Mouse (Mus musculus) embryonic facial prominence, embryonic 10.5 days (tissue): ENCODE data around the gene Ttll9. TPM values are rescaled to one million over a fixed set of nuclear protein-coding genes. Genes with fewer than 3 reads are reported as not detected.

Experiments used
- DNase-seq: peaks from one replicate; pipeline ENCODE4 v3.0.0-alpha.2; 2017; ENCODE audit warnings: low spot score
- H3K27ac ChIP-seq: fragments of 300-500 bp; sonication (generic); replicated peaks from 2 replicates; pipeline ENCODE4 v1.5.1; 2016; ENCODE audit warnings: mild to moderate bottlenecking
- H3K27me3 ChIP-seq: fragments of 300-500 bp; sonication (generic); replicated peaks from 2 replicates; pipeline ENCODE4 v1.6.1; 2016; ENCODE audit warnings: low read depth, mild to moderate bottlenecking; ENCODE audit not compliant: poor library complexity, severe bottlenecking
- H3K36me3 ChIP-seq: fragments of 300-500 bp; sonication (generic); replicated peaks from 2 replicates; pipeline ENCODE4 v1.6.1; 2016; ENCODE audit warnings: mild to moderate bottlenecking, moderate library complexity
- H3K4me1 ChIP-seq: fragments of 300-500 bp; sonication (generic); 2 replicates; pipeline ENCODE4 v1.6.1; 2016
- H3K4me3 ChIP-seq: fragments of 300-500 bp; sonication (generic); 2 replicates; pipeline ENCODE4 v1.5.1; 2016; ENCODE audit warnings: mild to moderate bottlenecking, moderate library complexity
- H3K9me3 ChIP-seq: fragments of 300-500 bp; sonication (generic); 2 replicates; pipeline ENCODE4 v1.6.1; 2016; ENCODE audit warnings: mild to moderate bottlenecking
- WGBS: fragments of 180-500 bp; shearing (Covaris S2); methylation state at CpG from one replicate; pipeline ENCODE4 v1.1.7; 2016; 5-methylcytosine and 5-hydroxymethylcytosine counted together
- polyA plus RNA-seq: library from polyadenylated mRNA; unstranded; fragments of >200 nt; fragmentation: Nextera tagmentation; extraction: Ambion mirVana; gene quantifications from 2 replicates; pipeline ENCODE4 v1.2.1, GENCODE M21; 2016

The Ttll9 gene
- polyA plus RNA-seq, 1 experiment from 2014 or later: 1.3 TPM

DNA sequence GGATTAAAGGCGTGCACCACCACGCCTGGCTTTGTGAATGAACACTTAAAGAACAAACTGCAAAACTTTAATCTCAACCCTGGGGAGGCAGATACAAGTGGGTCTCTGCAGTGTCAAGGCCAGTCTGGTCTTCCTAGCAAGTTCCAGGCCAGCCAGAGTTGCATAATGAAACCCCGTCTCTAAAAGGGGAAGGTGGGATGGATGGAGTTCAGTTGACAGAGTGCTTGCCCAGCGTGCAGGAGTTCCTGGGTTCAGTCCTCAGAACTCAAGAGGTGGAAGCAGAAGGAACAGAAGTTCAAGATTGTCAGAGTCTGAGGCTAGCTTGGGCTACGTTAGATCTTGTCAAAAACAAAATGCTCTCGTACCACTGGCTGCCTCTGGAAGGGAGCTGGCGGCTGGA lies 63.8 kb downstream of the Ttll9 start:
- WGBS: 85% methylated on average over 7 of the region's 7 CpGs
- Histone ChIP-seq H3K27ac (no peak overlapping the region), H3K9me3 (no peaks in the 10 kb centered on the region), H3K36me3 (no peaks in the 10 kb centered on the region), H3K4me3 (no peak overlapping the region), H3K27me3 (peaks cover 38% of the 10 kb centered on the region), H3K4me1 (peaks cover 2% of the 10 kb centered on the region; the same call in 1 of the 2 replicates)
- no peak for DNase-seq

DNA sequence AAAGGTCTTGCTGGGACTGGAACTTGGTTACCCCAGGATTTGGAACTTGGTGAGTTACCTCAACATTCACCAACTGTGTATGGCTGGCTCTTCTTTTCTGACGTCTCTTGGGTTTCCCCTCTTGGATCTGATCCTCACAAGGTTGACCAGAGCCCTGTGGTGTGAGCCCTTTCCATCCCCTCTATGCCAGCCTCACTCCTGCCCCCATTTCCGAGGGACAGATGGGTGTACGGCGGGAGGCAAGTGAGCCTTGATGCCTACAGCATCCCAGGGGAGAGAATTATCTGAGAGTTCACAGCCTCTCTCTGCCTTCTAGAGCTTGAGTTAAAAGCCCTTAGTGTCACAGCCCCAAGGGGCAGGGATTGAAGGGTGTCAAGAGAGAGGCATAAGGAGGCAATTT lies 65.2 kb downstream of the Ttll9 start:
- H3K4me1 ChIP-seq: peaks cover 16% of the 10 kb centered on the region
- H3K4me3 ChIP-seq: no peak overlapping the region
- no peak overlapping the region for H3K27ac ChIP-seq
- no peaks in the 10 kb centered on the region for H3K36me3 ChIP-seq
- WGBS: 68% methylated on average over 4 of the region's 4 CpGs
- no peaks in the 10 kb centered on the region for H3K9me3 ChIP-seq
- DNase-seq: no peak
- peaks cover 52% of the 10 kb centered on the region for H3K27me3 ChIP-seq

GRCm38 (mm10) chr2:153030422-153030821 lies 68.1 kb downstream of the Ttll9 start:
- no peak overlapping the region for H3K4me3 ChIP-seq
- no peak overlapping the region for H3K27ac ChIP-seq
- H3K27me3 ChIP-seq: peaks cover 70% of the 10 kb centered on the region

GRCm38 (mm10) chr2:153031126-153032082 lies 69.1 kb downstream of the Ttll9 start, which contains the start of gene Xkr7:
Gene Xkr7 (plus strand): TSS chr2:153031852.
- Histone ChIP-seq H3K36me3 (no peaks in the 10 kb centered on the region), H3K4me1 (peaks cover 18% of the 10 kb centered on the region), H3K4me3 (peak within 1 kb of the TSS; percentile 64), H3K27ac (peak within 1 kb of the TSS; percentile 30), H3K27me3 (peaks cover 77% of the 10 kb centered on the region), H3K9me3 (no peaks in the 10 kb centered on the region)
- DNase-seq: no peak
- whole genome bisulfite sequencing: 1% methylated on average over 53 of the region's 54 CpGs

More at GRCm38 (mm10) chr2:153030422-153030821, 68.1 kb downstream of the Ttll9 start:
- peaks cover 18% of the 10 kb centered on the region for H3K4me1 ChIP-seq
- no peaks in the 10 kb centered on the region for H3K9me3 ChIP-seq
- no peak for DNase-seq
- H3K36me3 ChIP-seq: no peaks in the 10 kb centered on the region
- WGBS: 31% methylated on average over 4 of the region's 4 CpGs

DNA sequence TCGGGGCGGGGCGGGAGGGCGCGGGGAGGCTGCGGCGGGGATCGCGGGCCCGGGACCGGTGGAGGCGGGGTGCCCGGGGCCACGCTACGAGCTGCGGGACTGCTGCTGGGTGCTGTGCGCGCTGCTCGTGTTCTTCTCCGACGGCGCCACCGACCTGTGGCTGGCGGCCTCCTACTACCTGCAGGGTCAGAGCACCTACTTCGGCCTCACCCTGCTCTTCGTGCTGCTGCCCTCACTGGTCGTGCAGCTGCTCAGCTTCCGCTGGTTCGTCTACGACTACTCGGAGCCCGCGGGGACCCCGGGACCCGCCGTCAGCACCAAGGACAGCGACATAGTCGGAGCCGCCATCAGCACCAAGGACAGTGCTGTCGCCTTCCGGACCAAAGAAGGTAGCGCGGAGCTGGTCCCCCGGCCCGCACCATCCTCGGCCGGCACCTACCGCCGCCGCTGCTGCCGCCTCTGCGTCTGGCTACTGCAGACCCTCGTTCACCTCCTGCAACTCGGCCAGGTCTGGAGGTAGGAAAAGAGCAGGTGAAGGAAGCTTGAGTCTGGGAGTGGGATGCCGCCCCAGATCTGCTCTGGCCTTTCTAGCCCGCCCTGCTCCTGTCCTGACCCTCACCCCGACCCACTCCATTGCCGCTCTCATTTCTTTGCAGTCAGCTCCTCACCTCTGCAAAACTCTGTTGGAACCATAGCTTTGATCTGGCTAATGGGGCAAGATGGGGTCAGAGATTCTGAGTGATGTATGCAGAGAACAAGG lies 70.0 kb downstream of the Ttll9 start:
- Histone ChIP-seq H3K27me3 (peaks cover 79% of the 10 kb centered on the region), H3K36me3 (no peaks in the 10 kb centered on the region), H3K27ac (peak overlapping the region; percentile 30), H3K9me3 (no peaks in the 10 kb centered on the region), H3K4me3 (peak overlapping the region; percentile 64), H3K4me1 (peaks cover 18% of the 10 kb centered on the region)
- WGBS: under 1% methylated on average over 58 of the region's 58 CpGs
- DNase-seq: peak; percentile 93

DNA sequence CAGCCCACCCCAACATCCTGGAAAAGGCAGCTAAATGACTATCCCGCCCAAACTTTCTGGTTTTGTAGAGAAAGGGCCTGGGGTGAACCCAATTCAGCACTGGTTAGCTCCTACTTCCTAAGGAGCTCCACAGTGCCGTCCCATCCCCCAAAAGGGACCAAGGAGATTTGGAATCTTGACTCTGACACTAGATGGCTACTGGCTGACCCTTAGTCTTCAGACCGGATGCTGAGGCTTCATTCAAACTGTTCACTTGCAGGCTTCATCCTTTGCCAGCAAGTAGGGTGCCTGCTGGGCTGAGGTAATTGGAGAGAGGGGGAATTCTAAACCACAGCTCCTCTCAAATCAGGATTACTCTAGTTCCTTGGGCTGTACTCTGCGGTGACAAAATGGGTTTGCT lies 70.7 kb downstream of the Ttll9 start:
- Histone ChIP-seq H3K4me3 (peak overlapping the region; percentile 64), H3K27me3 (peaks cover 74% of the 10 kb centered on the region), H3K9me3 (no peaks in the 10 kb centered on the region), H3K4me1 (peaks cover 18% of the 10 kb centered on the region), H3K27ac (no peak overlapping the region), H3K36me3 (no peaks in the 10 kb centered on the region)
- DNase-seq: no peak
- 17% methylated on average over 4 of the region's 4 CpGs for WGBS

DNA sequence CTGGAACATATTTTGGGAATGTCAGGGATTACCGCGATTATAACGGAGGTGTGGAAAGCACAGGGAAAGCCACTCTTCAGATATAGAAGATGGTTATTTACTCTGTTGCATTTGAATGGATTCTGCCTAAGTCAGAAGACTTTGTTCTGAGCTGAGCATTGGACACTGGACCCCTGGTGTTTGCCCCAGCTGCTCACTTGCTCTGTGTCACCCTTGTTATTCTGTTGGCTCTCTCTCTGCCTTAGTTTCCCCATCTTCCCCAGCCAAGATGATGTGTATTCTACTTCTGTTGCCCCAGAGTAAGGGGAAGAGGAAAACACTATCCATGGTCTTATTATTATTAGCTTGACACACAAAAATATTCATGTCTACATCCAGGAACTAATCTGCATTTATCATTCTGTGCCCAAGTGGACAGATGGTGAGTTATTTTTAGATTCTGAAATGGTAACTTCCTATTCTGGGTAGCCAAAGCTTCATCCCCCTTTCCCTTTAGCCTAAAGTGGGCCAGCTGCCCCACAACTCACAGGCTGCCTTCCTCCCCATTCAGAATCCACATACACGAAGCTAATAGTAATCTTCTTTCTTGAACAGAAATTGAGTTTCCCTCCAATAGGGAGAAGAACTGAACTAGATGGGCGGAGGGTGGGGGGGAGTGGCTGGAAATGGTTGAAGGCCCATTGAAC lies 71.4 kb downstream of the Ttll9 start:
- peak overlapping the region; percentile 64; the same call in 1 of the 2 replicates for H3K4me3 ChIP-seq
- no peak for DNase-seq
- peaks cover 22% of the 10 kb centered on the region for H3K4me1 ChIP-seq
- no peak overlapping the region for H3K27ac ChIP-seq
- H3K27me3 ChIP-seq: peaks cover 73% of the 10 kb centered on the region
- no peaks in the 10 kb centered on the region for H3K9me3 ChIP-seq
- no peaks in the 10 kb centered on the region for H3K36me3 ChIP-seq
- 72% methylated on average over 5 of the region's 5 CpGs for WGBS

GRCm38 (mm10) chr2:153036690-153037089 lies 74.4 kb downstream of the Ttll9 start:
- Histone ChIP-seq H3K9me3 (no peaks in the 10 kb centered on the region), H3K27me3 (peaks cover 50% of the 10 kb centered on the region), H3K36me3 (no peaks in the 10 kb centered on the region), H3K27ac (no peak overlapping the region), H3K4me3 (no peak overlapping the region), H3K4me1 (peaks cover 17% of the 10 kb centered on the region)
- no peak for DNase-seq
- 41% methylated on average over 2 of the region's 2 CpGs for WGBS

DNA sequence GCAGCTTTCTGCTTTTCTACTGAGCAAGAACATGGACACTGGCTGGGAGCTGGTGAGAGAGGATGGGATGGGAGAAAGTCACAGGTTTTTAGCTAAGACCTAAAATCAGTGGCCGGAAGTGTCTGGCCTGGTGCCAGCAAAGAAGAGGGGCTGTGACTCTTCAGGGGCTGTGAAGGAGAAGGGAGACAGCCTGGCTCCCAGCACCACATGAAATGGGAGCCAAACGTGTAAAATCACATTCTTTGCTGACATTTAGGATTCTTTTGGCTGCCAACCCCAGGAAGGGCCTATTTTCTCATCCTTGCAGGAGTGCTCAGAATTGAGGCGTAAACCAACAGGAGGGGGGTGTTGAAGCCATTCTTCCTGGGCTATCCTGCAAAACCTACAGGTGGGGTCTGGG lies 81.6 kb downstream of the Ttll9 start:
- 63% methylated on average over 3 of the region's 3 CpGs for WGBS
- H3K4me1 ChIP-seq: peaks cover 5% of the 10 kb centered on the region; the same call in 1 of the 2 replicates
- H3K27ac ChIP-seq: no peak overlapping the region
- H3K27me3 ChIP-seq: peaks cover 21% of the 10 kb centered on the region
- no peaks in the 10 kb centered on the region for H3K36me3 ChIP-seq
- H3K9me3 ChIP-seq: no peaks in the 10 kb centered on the region
- no peak for DNase-seq
- H3K4me3 ChIP-seq: no peak overlapping the region

GRCm38 (mm10) chr2:153045884-153046299 lies 83.6 kb downstream of the Ttll9 start:
- no peaks in the 10 kb centered on the region for H3K36me3 ChIP-seq
- peaks cover 35% of the 10 kb centered on the region for H3K27me3 ChIP-seq
- H3K9me3 ChIP-seq: no peaks in the 10 kb centered on the region
- H3K4me3 ChIP-seq: no peak overlapping the region
- 0 out of 2 replicates have a peak, but pooled peaks cover 4% of the 10 kb centered on the region for H3K4me1 ChIP-seq
- 28% methylated on average over 8 of the region's 8 CpGs for WGBS
- no peak overlapping the region for H3K27ac ChIP-seq
- DNase-seq: no peak

- Histone ChIP-seq H3K4me1 (peaks cover 11% of the 10 kb centered on the region), H3K4me3 (no peak overlapping the region), H3K36me3 (no peaks in the 10 kb centered on the region), H3K27ac (no peak overlapping the region), H3K27me3 (peaks cover 56% of the 10 kb centered on the region), H3K9me3 (no peaks in the 10 kb centered on the region)
- WGBS: 43% methylated on average over 17 of the region's 17 CpGs
- peak; percentile 56 for DNase-seq
Measured at GRCm38 (mm10) chr2:153047828-153048465, 85.7 kb downstream of the Ttll9 start.
